Mouse (Mus musculus) kidney, embryonic 16.5 days (tissue): ENCODE results near the gene Iqschfp. TPM values are rescaled to one million over a fixed set of nuclear protein-coding genes. Genes with fewer than 3 reads are reported as not detected.

ENCODE experiments used
- ATAC-seq: fragments of 200-750 bp; cut with Nextera tagmentation; 2 replicates; pipeline ENCODE4 v1.8.0; 2017; ENCODE audit warnings: moderate TSS enrichment; ENCODE audit not compliant: low FRiP score, low TSS enrichment
- H3K27ac ChIP-seq: fragments of 300-500 bp; sonication (generic); 2 replicates; pipeline ENCODE4 v1.5.1; 2014; ENCODE audit warnings: low read length
- H3K27me3 ChIP-seq: fragments of 300-500 bp; sonication (generic); 2 replicates; pipeline ENCODE4 v1.6.1; 2014; ENCODE audit warnings: low read length, control low read depth, mixed read lengths; ENCODE audit not compliant: insufficient read depth
- H3K36me3 ChIP-seq: fragments of 300-500 bp; sonication (generic); 2 replicates; pipeline ENCODE4 v1.6.1; 2014; ENCODE audit warnings: low read length, control low read depth, mixed read lengths; ENCODE audit not compliant: insufficient read depth
- H3K4me1 ChIP-seq: fragments of 300-500 bp; sonication (generic); 2 replicates; pipeline ENCODE4 v1.6.1; 2014; ENCODE audit warnings: low read length, control low read depth, mixed read lengths; ENCODE audit not compliant: insufficient read depth
- H3K4me2 ChIP-seq: fragments of 300-500 bp; sonication (generic); replicated peaks from 2 replicates; pipeline ENCODE4 v1.6.1; 2014; ENCODE audit warnings: low read depth, low read length
- H3K4me3 ChIP-seq: fragments of 300-500 bp; sonication (generic); 2 replicates; pipeline ENCODE4 v1.5.1; 2014; ENCODE audit warnings: mild to moderate bottlenecking, low read length
- H3K9ac ChIP-seq: fragments of 300-500 bp; sonication (generic); replicated peaks from 2 replicates; pipeline ENCODE4 v1.6.1; 2014; ENCODE audit warnings: low read length
- H3K9me3 ChIP-seq: fragments of 300-500 bp; sonication (generic); 2 replicates; pipeline ENCODE4 v1.6.1; 2016; ENCODE audit warnings: low read length, control low read depth
- WGBS: fragments of 180-500 bp; shearing (Covaris S2); extraction: QIAGEN DNeasy Blood & Tissue Kit; methylation state at CpG from one replicate; pipeline ENCODE4 v1.1.7; 2014; 5-methylcytosine and 5-hydroxymethylcytosine counted together
- polyA plus RNA-seq: library from polyadenylated mRNA; unstranded; fragments of >200 nt; fragmentation: Nextera tagmentation; extraction: Ambion mirVana; gene quantifications from 2 replicates; pipeline ENCODE4 v1.2.1, GENCODE M21; 2015

The Iqschfp gene
- polyA plus RNA-seq, 1 experiment from 2014 or later, result not detected

- Histone ChIP-seq H3K36me3 (0 out of 2 replicates have a peak, but pooled peaks cover 3% of the 10 kb centered on the region), H3K4me2 (no peak overlapping the region), H3K4me3 (no peak overlapping the region), H3K27ac (peak overlapping the region; percentile 68; the same call in 1 of the 2 replicates), H3K4me1 (peaks cover 31% of the 10 kb centered on the region), H3K9ac (no peak overlapping the region), H3K27me3 (no peaks in the 10 kb centered on the region), H3K9me3 (no peaks in the 10 kb centered on the region)
- peak; percentile 40; the same call in 1 of the 2 replicates for ATAC-seq
- 49% methylated on average over 10 of the region's 10 CpGs for WGBS
Measured at GRCm38 (mm10) chr3:68595316-68595925, 703.4 kb downstream of the Iqschfp start.

GRCm38 (mm10) chr3:68596938-68597337 is 704.9 kb downstream of the Iqschfp start:
- H3K27ac ChIP-seq, result no peak overlapping the region
- H3K36me3 ChIP-seq, result 0 out of 2 replicates have a peak, but pooled peaks cover 3% of the 10 kb centered on the region
- peaks cover 27% of the 10 kb centered on the region for H3K4me1 ChIP-seq
- no peak for ATAC-seq
- WGBS, result 91% methylated on average over 4 of the region's 4 CpGs
- no peak overlapping the region for H3K9ac ChIP-seq
- no peaks in the 10 kb centered on the region for H3K9me3 ChIP-seq
- H3K27me3 ChIP-seq, result no peaks in the 10 kb centered on the region
- H3K4me3 ChIP-seq, result no peak overlapping the region
- H3K4me2 ChIP-seq, result no peak overlapping the region

GRCm38 (mm10) chr3:68602891-68603290 is 710.9 kb downstream of the Iqschfp start:
- WGBS, result 84% methylated on average over 9 of the region's 9 CpGs

GRCm38 (mm10) chr3:68604467-68604866 is 712.4 kb downstream of the Iqschfp start:
- no peak overlapping the region for H3K9ac ChIP-seq
- 61% methylated on average over 10 of the region's 10 CpGs for WGBS

More at GRCm38 (mm10) chr3:68602891-68603290, 710.9 kb downstream of the Iqschfp start:
- peaks cover 6% of the 10 kb centered on the region; the same call in 1 of the 2 replicates for H3K4me1 ChIP-seq
- H3K4me3 ChIP-seq, result no peak overlapping the region
- H3K36me3 ChIP-seq, result no peaks in the 10 kb centered on the region
- H3K9ac ChIP-seq, result no peak overlapping the region
- no peaks in the 10 kb centered on the region for H3K27me3 ChIP-seq
- no peak overlapping the region for H3K27ac ChIP-seq
- H3K4me2 ChIP-seq, result no peak overlapping the region
- no peaks in the 10 kb centered on the region for H3K9me3 ChIP-seq
- ATAC-seq, result no peak

GRCm38 (mm10) chr3:68604962-68605361 is 712.9 kb downstream of the Iqschfp start:
- H3K4me2 ChIP-seq, result no peak overlapping the region
- H3K4me3 ChIP-seq, result no peak overlapping the region
- no peak for ATAC-seq
- H3K4me1 ChIP-seq, result peaks cover 6% of the 10 kb centered on the region
- 85% methylated on average over 10 of the region's 10 CpGs for WGBS
- no peak overlapping the region for H3K27ac ChIP-seq
- no peak overlapping the region for H3K9ac ChIP-seq
- no peaks in the 10 kb centered on the region for H3K9me3 ChIP-seq
- no peaks in the 10 kb centered on the region for H3K36me3 ChIP-seq
- H3K27me3 ChIP-seq, result no peaks in the 10 kb centered on the region

More at GRCm38 (mm10) chr3:68604467-68604866, 712.4 kb downstream of the Iqschfp start:
- H3K27ac ChIP-seq, result no peak overlapping the region
- no peak for ATAC-seq
- no peak overlapping the region for H3K4me2 ChIP-seq
- H3K9me3 ChIP-seq, result no peaks in the 10 kb centered on the region
- no peak overlapping the region for H3K4me3 ChIP-seq
- peaks cover 6% of the 10 kb centered on the region; the same call in 1 of the 2 replicates for H3K4me1 ChIP-seq
- no peaks in the 10 kb centered on the region for H3K36me3 ChIP-seq
- H3K27me3 ChIP-seq, result no peaks in the 10 kb centered on the region

- H3K27ac ChIP-seq, result no peak overlapping the region
- no peak for ATAC-seq
- no peaks in the 10 kb centered on the region for H3K36me3 ChIP-seq
- 81% methylated on average over 7 of the region's 7 CpGs for WGBS
- peaks cover 10% of the 10 kb centered on the region for H3K4me1 ChIP-seq
- no peaks in the 10 kb centered on the region for H3K27me3 ChIP-seq
- H3K4me2 ChIP-seq, result no peak overlapping the region
- H3K4me3 ChIP-seq, result no peak overlapping the region
- no peak overlapping the region for H3K9ac ChIP-seq
- no peaks in the 10 kb centered on the region for H3K9me3 ChIP-seq
Measured at GRCm38 (mm10) chr3:68605942-68606603, 714.0 kb downstream of the Iqschfp start.

GRCm38 (mm10) chr3:68606730-68607129 is 714.7 kb downstream of the Iqschfp start:
- Histone ChIP-seq H3K9me3 (no peaks in the 10 kb centered on the region), H3K36me3 (no peaks in the 10 kb centered on the region), H3K4me3 (no peak overlapping the region), H3K9ac (no peak overlapping the region), H3K27ac (no peak overlapping the region), H3K4me1 (peaks cover 12% of the 10 kb centered on the region), H3K4me2 (no peak overlapping the region), H3K27me3 (no peaks in the 10 kb centered on the region)
- WGBS, result 88% methylated on average over 8 of the region's 8 CpGs
- no peak for ATAC-seq

GRCm38 (mm10) chr3:68607336-68607735 is 715.3 kb downstream of the Iqschfp start:
- no peak for ATAC-seq

GRCm38 (mm10) chr3:68608848-68609497 is 716.9 kb downstream of the Iqschfp start:
- no peaks in the 10 kb centered on the region for H3K36me3 ChIP-seq
- H3K27ac ChIP-seq, result no peak overlapping the region
- WGBS, result 71% methylated on average over 19 of the region's 19 CpGs
- no peaks in the 10 kb centered on the region for H3K27me3 ChIP-seq
- H3K4me2 ChIP-seq, result no peak overlapping the region
- H3K9ac ChIP-seq, result no peak overlapping the region
- H3K4me1 ChIP-seq, result peaks cover 12% of the 10 kb centered on the region
- H3K4me3 ChIP-seq, result no peak overlapping the region
- 0 out of 2 replicates have a peak, but pooled peaks have one; percentile 29 for ATAC-seq
- H3K9me3 ChIP-seq, result no peaks in the 10 kb centered on the region

More at GRCm38 (mm10) chr3:68607336-68607735, 715.3 kb downstream of the Iqschfp start:
- H3K4me2 ChIP-seq, result no peak overlapping the region
- H3K4me1 ChIP-seq, result peaks cover 12% of the 10 kb centered on the region
- H3K4me3 ChIP-seq, result no peak overlapping the region
- no peak overlapping the region for H3K9ac ChIP-seq
- H3K27ac ChIP-seq, result no peak overlapping the region
- 86% methylated on average over 8 of the region's 8 CpGs for WGBS
- H3K27me3 ChIP-seq, result no peaks in the 10 kb centered on the region
- no peaks in the 10 kb centered on the region for H3K9me3 ChIP-seq
- H3K36me3 ChIP-seq, result no peaks in the 10 kb centered on the region
